Mouse (Mus musculus) brain, embryonic 14.5 days (tissue): ENCODE data around the gene Flot1.

Experiments used
- CTCF ChIP-seq: fragments of 200-500 bp; IDR thresholded peaks from 2 replicates; pipeline ENCODE4 v1.5.1; 2012; ENCODE audit warnings: inconsistent platforms, mild to moderate bottlenecking, moderate library complexity, borderline replicate concordance; ENCODE audit not compliant: insufficient read depth, insufficient read length; ENCODE audit errors: extremely low read depth
- POLR2A ChIP-seq: fragments of 200-500 bp; IDR thresholded peaks from 2 replicates; pipeline ENCODE4 v1.6.1; 2012; ENCODE audit warnings: mild to moderate bottlenecking, inconsistent platforms, borderline replicate concordance; ENCODE audit not compliant: poor library complexity, insufficient read depth, insufficient read length, severe bottlenecking; ENCODE audit errors: extremely low read depth

GRCm38 (mm10) chr17:35782924-35783323 lies 40.1 kb upstream of the Flot1 start:
- TF ChIP-seq CTCF (no peak), POLR2A (no peak)
